Mouse (Mus musculus) MEL-GATA-1-ER (cell line): ENCODE data around the gene Dynlt1f.
A peak's percentile ranks its signal among the peaks of the same experiment; 100 is the strongest.
"Not testable (repeated sequence)": the region's sequence is repeated elsewhere in the genome, so short reads cannot be mapped to it uniquely, and the experiment has no call there.

Experiments
- DNase-seq: peaks from one replicate; pipeline ENCODE4 v3.0.0-alpha.2; 2012; ENCODE audit warnings: low read depth; ENCODE audit errors: extremely low read depth

Gene Dynlt1f

DNA sequence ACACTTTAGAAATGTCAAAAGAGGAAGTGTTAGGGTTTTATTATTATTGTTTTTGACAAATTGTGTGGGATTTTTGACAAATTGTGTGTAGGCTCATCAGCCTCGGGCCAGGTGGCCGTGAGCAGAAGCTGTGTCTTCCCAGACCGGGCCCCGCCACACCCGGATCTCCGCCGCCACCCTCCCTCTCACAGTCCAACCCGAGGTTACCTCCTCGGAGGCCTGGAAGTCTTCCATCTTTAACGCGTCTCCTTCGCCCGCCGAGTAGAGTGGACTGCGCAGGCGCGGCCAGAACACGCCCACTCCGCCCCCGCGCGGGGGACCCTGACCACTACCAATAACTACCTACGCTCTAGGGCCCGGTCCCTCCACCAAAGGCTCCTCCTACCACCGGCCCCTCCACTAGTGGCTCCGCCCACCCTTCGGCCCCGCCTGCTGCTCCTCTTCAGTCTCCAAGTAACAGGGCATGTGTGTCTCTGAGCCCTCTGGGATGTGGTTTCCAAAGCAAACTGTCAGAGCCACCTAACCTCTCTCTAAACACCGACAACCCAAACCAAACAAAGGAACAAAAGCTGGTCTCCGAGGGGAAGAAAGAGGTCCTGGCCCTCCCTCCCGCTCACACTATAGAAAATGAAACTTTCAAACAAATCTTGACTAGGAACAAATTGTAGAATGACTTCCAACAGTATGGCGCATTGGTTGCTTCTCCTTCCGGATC, at the start of gene Dynlt1f:
Dynlt1f (minus strand) TSS at position 334 of the 715 bp plus-strand sequence.
- DNase-seq, result peak; percentile 34

DNA sequence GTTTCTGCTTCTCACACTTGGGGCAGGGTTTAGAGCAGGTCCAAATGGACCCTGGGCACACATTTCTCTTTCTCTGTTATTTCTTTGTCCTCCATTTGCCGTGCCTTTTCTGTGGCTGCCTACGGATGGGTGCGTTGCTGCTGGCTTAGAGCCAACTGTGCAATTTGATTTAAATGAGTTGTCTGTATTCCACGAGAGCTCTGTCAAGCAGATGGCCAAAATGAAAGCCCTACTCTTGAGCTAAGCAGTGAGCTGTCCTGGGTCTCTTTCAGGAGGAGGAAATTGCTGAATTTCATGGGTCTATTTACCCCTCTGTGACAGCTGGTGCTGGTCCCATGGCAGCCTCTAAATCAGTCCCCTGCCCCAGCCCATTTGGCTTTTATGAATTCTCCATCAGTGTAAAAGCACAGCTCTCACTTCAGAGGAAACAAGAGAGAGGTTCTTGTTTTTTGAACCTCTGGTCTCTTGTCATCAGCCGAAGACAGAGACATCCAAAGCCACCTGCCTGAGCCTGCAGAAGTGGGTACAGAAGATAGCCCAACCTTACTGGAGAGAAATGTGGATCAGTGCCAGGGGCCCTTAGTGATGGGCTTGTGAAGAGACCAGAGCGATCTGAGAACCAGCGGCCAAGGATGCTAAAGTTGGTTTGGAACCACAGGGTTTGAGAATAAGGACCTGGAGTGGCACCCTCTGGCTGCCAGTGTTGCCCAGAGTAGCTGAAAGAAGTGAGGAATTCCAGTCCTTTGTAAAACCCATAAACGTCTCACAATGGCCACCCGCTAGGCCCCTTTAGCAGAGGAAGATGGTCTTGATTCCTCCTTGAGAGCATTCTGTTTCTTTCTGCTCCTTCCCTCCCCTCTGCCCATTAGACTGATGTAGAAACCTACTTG, 47.9 kb upstream of the Dynlt1f start:
- not testable (repeated sequence) for DNase-seq

DNA sequence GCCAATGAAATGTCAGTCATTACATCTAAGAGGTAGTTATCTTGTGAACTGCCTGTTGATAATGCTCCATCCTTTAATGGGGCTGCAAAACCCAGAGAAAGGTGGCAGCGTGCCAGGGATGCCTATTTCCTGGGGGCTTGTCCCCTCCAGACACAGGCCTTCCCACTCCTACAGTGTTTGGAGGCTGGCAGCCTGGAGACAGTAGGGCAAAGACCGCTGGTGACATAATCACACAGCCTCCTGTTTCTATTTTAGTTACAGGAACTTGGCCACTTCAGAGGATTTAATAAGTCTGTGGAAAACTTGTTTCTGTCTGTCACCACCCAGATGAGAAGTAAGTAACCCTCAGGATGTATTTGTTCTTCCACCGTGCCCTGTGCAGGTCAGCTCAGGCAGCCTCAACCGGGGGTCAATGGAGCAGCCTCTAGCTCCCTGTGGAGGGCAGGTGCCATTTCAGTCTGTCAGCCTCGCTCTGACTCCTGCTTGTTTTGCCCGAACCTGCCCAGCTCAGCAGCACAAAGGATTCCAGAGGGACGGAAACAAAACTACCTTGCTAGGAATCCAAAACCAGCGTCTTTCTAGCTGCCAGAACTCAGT, 47.0 kb upstream of the Dynlt1f start:
- DNase-seq, result not testable (repeated sequence)

DNA sequence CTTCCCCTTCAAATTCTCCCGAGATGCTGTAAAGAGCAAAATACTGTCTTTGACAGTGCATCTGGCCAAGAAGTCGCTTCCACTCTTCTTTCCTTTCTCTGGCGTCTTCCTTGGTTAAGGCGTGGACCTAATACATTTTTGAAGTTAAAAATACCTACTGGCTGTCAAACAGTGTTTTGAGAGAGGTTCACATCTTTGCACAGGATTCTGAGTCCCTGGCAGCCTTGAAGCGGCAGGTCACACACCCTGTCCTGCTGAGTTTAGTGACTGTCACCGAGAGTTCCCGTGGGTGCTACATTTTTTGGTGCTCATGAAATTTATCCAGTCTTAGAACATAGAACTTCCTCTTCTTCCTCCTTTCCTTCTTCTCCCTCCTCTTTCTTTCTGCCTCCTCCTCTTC, 44.4 kb upstream of the Dynlt1f start:
- not testable (repeated sequence) for DNase-seq

DNA sequence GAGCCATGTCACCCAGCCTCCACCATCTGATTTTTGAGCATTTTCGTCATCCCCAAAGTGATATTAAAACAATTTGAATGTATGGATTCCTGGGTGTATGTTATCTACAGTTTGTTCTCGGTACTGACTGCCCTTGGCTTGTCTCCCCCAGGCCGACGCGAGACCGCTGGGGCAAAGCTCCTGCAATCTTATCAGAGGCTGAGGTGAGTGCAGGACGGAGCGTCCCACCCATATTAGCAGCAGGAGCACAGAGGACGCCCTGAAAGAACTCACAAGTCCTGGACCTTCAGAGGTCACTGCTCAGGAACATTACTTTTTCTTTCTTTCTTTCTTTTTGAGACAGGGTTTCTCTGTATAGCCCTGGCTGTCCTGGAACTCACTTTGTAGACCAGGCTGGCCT, 43.8 kb upstream of the Dynlt1f start:
- not testable (repeated sequence) for DNase-seq

DNA sequence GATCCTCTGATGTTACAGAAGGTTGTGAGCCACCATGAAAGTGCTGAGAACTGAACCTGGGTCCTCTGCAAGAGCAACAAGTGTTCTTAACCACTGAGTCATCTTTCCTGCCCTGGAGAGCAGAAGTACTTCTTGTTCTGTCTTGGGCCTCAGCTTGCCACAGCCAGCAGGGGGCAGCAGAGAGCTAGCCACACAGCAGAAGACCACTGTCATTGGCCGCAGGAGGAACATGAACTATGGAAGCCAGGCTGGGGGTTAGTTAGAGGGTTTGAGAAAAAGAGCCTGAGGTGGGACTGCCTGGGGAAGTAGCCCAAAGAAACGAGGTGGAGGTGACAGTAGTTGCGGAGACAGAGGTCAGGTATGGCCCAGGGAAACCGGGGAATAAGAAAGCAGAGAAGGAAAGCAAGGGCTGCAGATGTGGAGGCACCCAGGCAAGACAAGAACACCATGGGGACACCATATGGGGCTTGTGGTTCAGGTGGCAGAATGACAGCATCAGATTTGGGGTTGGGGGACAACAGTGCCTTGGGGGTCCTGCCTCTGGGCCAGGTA, 41.6 kb upstream of the Dynlt1f start:
- peak; percentile 82 for DNase-seq

DNA sequence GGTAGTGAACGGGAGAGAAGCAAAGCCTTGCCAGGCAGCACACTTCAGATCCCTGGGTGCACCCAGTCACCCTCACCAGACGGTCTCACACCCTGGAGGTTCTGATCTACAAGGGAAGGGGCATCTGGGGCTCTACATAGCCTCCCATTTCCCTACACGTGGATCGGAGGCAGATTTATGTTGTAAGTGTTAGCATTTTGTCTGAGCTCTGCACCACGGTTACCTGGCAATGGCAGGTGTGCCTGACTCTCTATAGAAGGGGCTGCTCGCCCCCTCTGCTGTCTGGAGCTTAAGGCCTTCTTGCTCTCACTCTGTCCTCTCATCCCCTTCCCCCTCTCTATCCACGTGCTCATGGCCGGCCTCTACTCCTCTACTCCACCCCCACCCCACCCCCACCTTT, 40.8 kb upstream of the Dynlt1f start:
- not testable (repeated sequence) for DNase-seq

DNA sequence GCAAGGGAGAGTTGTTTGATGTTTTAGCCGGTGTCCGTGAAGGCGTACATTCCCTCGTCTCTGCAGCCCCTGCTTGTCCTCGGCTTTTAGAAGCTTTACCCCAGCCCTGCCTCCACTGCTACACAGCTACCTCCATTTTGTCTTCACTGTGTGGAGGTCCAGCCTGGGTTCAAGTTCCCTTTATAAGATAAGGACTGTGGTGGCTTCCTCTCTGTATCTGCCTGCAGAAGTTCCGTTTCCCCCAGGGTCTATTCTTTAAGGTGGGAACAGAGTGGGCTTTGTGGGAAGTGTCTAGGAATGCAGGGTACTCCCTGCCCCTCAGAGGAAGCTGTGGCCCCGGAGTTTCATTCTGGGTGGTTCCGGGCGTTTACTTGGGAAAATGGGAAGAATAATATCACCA, 40.0 kb upstream of the Dynlt1f start:
- DNase-seq, result peak; percentile 4

DNA sequence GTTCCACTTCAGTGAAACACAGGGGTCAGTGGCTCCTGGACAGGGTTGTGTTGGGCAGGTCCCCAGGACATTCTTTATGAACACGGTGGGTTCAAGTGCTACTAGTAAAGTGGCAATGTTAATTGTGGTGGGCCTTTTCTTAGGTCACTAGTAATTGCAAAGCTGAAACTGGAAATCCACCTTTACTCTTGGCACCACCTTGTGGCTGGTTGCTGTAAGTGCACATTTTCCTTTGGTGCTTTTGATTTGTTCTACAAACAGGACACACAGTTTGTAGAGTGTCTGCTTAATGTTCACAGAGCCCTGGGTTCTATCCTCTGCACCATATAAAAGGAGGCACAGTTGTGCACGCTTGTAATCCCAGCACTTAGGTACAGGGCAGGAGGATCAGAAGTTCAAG, 35.9 kb upstream of the Dynlt1f start:
- peak; percentile 43 for DNase-seq

DNA sequence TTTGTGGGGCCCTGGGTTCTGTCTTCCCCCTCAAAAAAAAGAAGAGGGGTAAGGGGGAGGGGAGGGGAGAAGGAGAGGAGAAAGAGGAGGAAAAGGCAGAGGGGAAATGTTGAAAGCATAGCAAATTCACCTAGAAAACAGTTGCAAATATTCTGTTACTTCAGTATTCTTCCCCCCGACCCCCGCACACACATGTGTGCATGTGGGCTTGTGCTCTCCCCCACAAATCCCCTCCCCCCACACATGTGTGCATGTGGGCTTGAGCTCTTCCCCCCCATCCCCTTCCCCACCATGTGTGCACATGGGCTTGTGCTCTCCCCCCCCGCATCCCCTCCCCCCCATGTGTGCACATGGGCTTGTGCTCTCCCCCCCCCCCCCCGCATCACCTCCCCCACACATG, 33.6 kb upstream of the Dynlt1f start:
- not testable (repeated sequence) for DNase-seq

DNA sequence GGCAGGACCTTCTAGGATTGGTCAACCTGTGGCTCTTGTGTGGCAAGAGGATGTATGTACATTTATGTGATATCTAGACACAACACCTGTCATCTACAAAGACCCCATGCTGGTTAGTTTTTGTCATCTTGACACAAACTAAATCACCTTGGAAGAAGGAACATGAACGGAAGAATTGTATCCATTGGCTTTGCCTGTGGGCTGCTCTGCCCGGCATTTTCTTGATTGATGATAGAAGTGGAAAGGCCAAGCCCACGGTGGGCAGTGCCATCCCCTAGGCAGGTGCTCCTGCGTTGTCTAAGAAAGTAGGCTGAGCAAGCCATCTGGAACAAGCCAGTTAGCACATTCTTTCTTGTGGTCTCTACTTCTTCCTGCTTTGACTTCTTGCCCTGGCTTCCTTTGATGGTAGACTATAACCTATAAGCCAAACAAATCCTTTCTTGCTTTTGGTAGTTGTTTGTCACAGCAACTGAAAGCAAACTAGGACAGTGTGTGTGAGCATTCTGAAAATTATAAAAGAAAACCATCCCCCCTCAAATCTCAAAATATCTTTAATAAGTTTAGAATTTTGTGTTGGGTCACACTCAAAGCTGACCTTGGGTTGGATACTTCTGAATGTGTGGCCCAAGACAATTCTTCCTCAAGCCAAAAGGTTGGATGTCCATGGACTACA, 30.7 kb upstream of the Dynlt1f start:
- DNase-seq, result not testable (repeated sequence)

DNA sequence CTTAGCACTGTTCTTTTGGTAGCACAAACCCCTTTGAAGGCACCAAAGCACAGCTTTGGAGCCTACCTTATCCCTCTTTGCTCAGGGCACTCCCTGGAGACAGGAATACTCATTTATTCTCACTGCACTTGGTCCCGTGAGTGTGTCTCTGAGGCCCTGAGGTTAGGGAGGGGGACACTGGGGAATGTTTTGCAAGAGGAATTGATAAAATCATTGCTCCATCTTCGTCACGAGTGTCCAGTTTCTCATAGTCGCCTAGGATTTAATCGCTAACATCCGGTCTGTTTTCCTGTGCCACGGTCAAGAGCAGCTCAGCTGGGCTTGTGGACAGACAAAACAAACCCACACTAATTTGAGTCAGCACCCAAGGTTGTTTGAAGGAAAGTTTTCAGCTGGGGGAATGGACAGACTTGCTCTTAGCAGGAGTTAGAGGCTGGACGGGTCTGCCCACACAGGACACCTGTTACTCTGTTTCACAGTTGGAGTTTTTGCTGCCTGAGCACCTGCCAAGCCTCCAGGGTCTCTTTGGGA, 29.7 kb upstream of the Dynlt1f start:
- DNase-seq, result not testable (repeated sequence)

DNA sequence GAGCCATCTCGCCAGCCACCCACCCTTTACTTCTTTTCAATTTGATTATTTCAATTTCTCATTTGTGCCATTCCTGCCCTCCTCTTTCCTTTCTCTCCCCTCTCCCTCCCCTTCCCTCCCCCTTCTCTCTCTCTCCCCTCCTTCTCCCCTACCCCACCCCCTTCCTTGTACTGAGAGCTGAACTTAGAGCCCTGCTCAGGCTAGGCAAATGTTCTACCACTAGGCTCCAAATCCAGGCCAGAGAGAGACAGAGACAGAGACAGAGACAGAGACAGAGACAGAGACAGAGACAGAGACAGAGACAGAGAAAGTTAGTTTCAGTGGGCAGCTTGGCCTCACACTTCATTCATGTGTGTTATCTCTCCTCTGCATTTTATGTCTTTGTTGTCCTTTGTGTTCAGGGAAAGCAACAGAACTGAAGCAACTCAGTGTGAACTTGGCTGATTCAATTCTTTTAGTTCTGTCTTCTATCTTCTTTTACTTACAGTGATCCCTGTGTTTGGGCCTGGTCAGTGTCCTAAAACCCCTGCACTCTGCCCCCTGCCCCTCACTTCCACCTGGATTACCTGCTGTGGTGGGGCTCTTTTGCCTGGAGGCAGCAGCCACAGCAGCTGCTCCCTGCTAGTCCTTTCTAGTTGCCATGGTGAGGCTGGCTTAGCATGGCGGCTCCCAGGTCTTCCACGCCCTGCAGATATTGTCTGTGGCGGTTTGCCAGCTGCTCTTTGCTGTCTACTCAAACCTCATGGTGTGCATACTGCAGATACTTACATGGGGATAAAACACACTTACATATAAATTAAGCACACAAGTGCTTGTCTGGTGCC, 29.0 kb upstream of the Dynlt1f start:
- not testable (repeated sequence) for DNase-seq

DNA sequence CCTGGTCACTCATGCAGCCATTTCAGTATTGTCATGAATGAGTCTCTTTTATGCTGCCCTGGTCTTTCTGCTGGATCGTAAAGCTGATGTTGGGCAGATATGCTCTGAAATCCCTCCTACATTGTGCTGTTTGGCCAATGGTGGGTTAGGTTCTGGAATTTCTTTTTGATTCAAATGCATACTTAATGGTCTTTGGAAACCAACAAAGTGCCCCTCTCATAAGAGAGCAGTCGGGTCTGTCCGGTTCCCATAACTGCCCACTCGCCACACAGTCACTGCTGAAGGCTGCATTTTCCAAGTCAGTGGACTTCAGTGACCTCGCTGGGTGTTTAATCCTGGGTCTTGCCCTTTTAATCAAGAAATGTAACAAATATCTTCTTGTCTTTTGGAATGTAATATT, 28.0 kb upstream of the Dynlt1f start:
- DNase-seq, result not testable (repeated sequence)

DNA sequence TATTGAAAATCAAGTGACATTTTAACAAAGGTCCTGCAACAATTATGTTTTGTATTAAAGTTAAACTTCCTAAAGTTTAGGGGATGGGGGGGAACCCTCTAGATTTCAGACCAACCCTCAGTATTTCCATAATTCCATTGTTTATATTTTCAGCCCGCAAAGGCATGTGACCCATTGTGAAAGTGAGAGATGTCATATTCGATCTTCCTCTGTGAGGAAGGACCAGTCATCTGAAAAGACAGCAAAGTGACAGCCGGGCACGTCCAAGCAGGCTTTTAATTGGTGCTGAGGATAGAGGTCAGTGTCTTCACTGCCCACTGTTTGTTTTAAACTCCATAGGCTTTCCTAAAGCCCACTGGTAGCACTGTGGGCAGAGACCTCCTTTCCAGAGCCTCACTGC, 26.0 kb upstream of the Dynlt1f start:
- DNase-seq, result not testable (repeated sequence)

DNA sequence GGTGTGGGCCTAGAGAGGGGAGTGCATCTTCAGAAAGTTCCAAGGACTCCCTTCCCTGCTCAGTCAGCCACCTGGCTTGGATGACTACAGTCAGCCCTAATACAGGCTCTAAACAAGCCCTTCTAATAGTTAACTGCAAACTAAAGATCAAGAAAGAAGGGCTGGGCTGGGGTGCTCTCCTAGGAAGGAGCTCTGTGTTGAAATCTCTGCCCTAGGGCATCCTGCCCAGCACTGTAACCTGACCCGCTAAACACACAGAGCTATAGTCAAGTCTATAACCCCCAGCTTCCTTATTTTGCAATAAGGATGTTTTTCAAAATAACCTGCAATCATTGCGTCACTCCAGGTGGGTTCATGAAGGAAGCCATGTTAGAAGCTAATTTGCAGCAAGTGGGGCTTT, 22.4 kb upstream of the Dynlt1f start:
- DNase-seq, result not testable (repeated sequence)

DNA sequence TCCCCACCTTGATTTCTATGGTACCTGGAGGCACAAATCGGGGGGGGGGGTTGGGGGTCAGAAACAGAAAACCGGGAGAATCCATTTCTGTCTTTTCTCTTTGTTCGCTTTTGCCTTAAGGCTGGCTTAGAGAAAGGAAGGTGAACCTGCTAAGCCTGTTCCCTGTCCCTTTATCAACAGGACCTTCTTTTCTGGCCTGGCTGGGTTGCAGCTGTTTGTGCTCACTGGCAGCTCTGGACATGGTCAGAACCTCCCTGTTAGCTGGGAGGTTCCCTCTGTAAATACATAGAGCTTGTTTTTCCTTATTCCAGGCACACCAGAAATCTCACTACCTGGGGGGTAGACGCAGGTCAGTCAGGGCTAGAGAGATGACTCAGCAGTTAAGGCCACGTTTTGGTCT, 18.6 kb upstream of the Dynlt1f start:
- DNase-seq, result not testable (repeated sequence)

DNA sequence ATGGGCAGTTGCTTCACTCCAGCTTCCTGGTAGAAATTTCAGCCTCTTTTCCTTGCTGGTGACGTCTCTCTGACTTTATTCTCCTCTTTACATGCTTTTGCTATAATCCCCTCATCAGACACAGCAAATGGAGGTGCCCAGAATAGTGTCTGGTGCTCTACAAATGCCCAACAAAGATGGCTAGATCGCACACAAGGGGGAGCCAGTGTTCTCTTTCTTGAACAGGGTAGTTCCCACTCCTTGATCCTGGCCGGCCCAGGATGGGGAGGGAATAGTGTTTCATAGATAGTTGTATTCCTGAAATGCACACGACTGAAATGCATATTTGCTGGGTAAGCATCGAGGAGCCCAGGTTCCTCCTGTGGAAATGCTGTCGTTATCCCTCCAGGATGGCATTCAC, 12.8 kb upstream of the Dynlt1f start:
- DNase-seq, result not testable (repeated sequence)

DNA sequence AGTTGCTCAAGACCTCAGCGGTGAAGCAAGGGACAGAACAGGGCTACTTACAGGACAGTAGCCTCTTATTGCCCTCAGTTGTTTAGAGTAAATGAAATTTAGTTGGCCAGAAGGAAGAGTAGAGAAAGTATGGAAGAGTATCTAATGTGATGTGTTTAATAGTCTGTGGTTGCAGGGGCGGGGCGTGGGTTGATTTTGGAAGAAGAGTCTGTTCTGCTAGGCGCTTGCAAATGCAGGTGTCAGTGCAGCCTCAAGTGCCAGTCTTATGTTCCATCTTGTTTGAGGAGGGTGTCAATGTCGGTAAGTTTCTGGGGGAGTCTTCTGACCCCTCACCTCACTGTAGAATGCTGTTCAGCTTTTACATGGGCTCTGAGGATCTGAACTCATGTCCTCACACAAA, 9.7 kb upstream of the Dynlt1f start:
- not testable (repeated sequence) for DNase-seq

DNA sequence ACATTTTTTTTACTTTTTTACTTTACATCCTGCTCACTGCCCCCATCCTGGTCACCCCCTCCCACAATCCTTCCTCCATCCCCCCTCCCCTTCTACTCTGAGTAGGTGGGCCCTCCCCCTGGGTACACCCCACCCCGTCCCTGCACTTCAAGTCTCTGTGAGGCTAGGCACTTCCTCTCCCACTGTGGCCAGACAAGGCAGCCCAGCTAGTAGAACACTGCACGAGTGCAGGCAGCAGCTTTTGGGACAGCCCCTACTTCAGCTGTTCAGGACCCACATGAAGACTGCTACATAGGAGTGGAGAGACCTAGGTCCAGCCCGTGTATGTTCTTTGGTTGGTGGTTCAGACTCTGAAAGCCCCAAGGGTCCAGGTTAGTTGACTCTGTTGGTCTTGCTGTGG, 7.1 kb upstream of the Dynlt1f start:
- DNase-seq, result not testable (repeated sequence)
